Mouse (Mus musculus) intestine, embryonic 14.5 days (tissue): ENCODE data around the gene Olfr1377. TPM values are rescaled to one million over a fixed set of nuclear protein-coding genes. Genes with fewer than 3 reads are reported as not detected.
A peak's percentile ranks its signal among the peaks of the same experiment; 100 is the strongest.

ENCODE experiments used
- ATAC-seq: fragments of 200-750 bp; cut with Nextera tagmentation; replicated peaks from 2 replicates; pipeline ENCODE4 v1.8.0; 2017; ENCODE audit warnings: low read depth, moderate number of reproducible peaks, moderate TSS enrichment, moderate library complexity; ENCODE audit not compliant: low FRiP score, low TSS enrichment
- DNase-seq: peaks from one replicate; pipeline ENCODE4 v3.0.0-alpha.2; 2018; ENCODE audit warnings: low spot score
- H3K27ac ChIP-seq: fragments of 300-500 bp; sonication (generic); 2 replicates; pipeline ENCODE4 v1.5.1; 2014; ENCODE audit warnings: low read depth, mild to moderate bottlenecking, control low read depth
- H3K27me3 ChIP-seq: fragments of 300-500 bp; sonication (generic); replicated peaks from 2 replicates; pipeline ENCODE4 v1.6.1; 2014; ENCODE audit warnings: low read length, control low read depth; ENCODE audit not compliant: control insufficient read depth, insufficient read depth
- H3K36me3 ChIP-seq: fragments of 300-500 bp; sonication (generic); 2 replicates; pipeline ENCODE4 v1.6.1; 2014; ENCODE audit warnings: low read length, control low read depth; ENCODE audit not compliant: control insufficient read depth, insufficient read depth
- H3K4me1 ChIP-seq: fragments of 300-500 bp; sonication (generic); replicated peaks from 2 replicates; pipeline ENCODE4 v1.6.1; 2014; ENCODE audit warnings: low read length, control low read depth, mixed read lengths; ENCODE audit not compliant: control insufficient read depth, insufficient read depth
- H3K4me2 ChIP-seq: fragments of 300-500 bp; sonication (generic); 2 replicates; pipeline ENCODE4 v1.6.1; 2014; ENCODE audit warnings: low read length
- H3K4me3 ChIP-seq: fragments of 300-500 bp; sonication (generic); 2 replicates; pipeline ENCODE4 v1.5.1; 2014; ENCODE audit warnings: low read depth, low read length, control low read depth, mixed read lengths
- H3K9ac ChIP-seq: fragments of 300-500 bp; sonication (generic); 2 replicates; pipeline ENCODE4 v1.6.1; 2014; ENCODE audit warnings: mild to moderate bottlenecking, low read length
- H3K9me3 ChIP-seq: fragments of 300-500 bp; sonication (generic); 2 replicates; pipeline ENCODE4 v1.6.1; 2016; ENCODE audit warnings: low read length, control low read depth; ENCODE audit not compliant: control insufficient read depth
- WGBS: fragments of 180-500 bp; shearing (Covaris S2); extraction: QIAGEN DNeasy Blood & Tissue Kit; methylation state at CpG from one replicate; pipeline ENCODE4 v1.1.7; 2014; 5-methylcytosine and 5-hydroxymethylcytosine counted together
- polyA plus RNA-seq: library from polyadenylated mRNA; unstranded; fragments of >200 nt; fragmentation: Nextera tagmentation; extraction: Ambion mirVana; gene quantifications from 2 replicates; pipeline ENCODE4 v1.2.1, GENCODE M21; 2014

The Olfr1377 gene
- polyA plus RNA-seq: not detected in 2 replicates

DNA sequence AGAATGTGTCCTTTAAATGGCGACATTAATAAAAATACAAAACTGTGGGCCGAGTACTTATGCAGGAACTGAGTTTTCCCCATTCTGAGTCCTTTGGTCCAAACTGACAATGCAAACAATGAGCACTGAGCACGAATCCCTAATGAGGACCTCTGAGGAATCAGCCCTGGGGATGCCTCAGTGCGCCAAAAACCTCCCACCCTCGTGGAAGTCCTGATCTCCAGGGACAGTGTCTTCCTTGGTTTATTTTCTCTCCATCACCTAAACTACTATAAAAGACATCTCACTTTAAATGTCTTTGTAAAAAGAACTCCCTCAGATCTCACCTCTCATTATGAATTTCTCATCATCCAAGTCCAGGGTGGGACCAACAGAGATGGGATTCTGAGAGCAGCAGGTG is at the start of gene Olfr1377:
Gene Olfr1377, plus strand, starts transcription at position 301 of the 400 bp plus-strand sequence.
- H3K4me3 ChIP-seq: no peak within 1 kb of the TSS
- H3K36me3 ChIP-seq: no peaks in the 10 kb centered on the region
- no peak within 1 kb of the TSS for H3K4me2 ChIP-seq
- DNase-seq (no peak), ATAC-seq (no peak)
- H3K9me3 ChIP-seq: no peaks in the 10 kb centered on the region
- no peaks in the 10 kb centered on the region for H3K4me1 ChIP-seq
- no peak within 1 kb of the TSS for H3K27ac ChIP-seq
- H3K9ac ChIP-seq: no peak within 1 kb of the TSS
- no peaks in the 10 kb centered on the region for H3K27me3 ChIP-seq
- 71% methylated on average over 5 of the region's 5 CpGs for WGBS

DNA sequence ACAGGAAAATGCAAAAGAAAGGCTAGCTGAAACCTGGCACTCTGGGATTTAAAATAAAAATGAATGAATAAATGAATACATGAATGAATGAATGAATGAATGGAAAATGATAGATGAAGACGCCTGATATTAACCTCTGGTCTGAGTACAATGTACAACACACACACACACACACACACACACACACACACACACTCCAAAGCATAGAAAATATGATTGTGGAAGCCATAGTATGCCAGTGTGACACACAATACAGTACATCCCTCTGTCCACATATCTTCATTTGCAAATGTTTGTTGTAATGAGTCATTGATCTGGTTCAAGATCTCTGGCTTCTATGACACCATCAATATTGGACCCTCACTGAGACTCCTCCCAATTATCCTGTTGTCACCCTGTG is 49.7 kb upstream of the Olfr1377 start:
- H3K4me3 ChIP-seq: peak overlapping the region; percentile 48; the same call in 1 of the 2 replicates
- no peak overlapping the region for H3K27ac ChIP-seq
- ATAC-seq (no peak), DNase-seq (no peak)
- no peaks in the 10 kb centered on the region for H3K36me3 ChIP-seq
- peak overlapping the region; percentile 98 for H3K4me2 ChIP-seq
- no peaks in the 10 kb centered on the region for H3K9me3 ChIP-seq
- WGBS: 78% methylated on average over 1 of the region's 1 CpGs
- H3K27me3 ChIP-seq: no peaks in the 10 kb centered on the region
- H3K9ac ChIP-seq: no peak overlapping the region
- H3K4me1 ChIP-seq: 0 out of 2 replicates have a peak, but pooled peaks cover 5% of the 10 kb centered on the region

DNA sequence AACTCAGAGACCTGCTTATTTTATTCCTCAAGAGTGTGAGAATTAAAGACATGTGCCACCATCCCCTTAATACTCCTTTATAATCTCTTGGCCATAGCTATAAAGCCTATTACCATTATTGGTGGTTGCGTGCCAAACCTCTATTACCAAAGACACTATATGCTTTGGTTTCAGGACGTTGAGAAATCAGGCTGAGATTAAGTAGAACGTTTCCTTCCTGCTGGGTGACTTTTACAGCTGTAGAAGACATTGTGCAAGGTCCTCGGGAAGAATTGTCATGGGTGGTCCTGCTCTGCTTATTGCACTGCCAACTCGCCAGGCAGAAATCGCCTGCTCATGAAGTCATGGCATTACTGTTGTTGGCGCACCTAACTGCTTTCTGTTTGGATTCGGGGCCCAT is 43.3 kb upstream of the Olfr1377 start:
- no peak overlapping the region for H3K4me3 ChIP-seq
- H3K9me3 ChIP-seq: no peaks in the 10 kb centered on the region
- H3K4me2 ChIP-seq: no peak overlapping the region
- 77% methylated on average over 8 of the region's 8 CpGs for WGBS
- no peak for ATAC-seq
- H3K9ac ChIP-seq: no peak overlapping the region
- no peak overlapping the region for H3K27ac ChIP-seq
- no peaks in the 10 kb centered on the region for H3K4me1 ChIP-seq
- H3K27me3 ChIP-seq: no peaks in the 10 kb centered on the region
- no peaks in the 10 kb centered on the region for H3K36me3 ChIP-seq
- DNase-seq: no peak

DNA sequence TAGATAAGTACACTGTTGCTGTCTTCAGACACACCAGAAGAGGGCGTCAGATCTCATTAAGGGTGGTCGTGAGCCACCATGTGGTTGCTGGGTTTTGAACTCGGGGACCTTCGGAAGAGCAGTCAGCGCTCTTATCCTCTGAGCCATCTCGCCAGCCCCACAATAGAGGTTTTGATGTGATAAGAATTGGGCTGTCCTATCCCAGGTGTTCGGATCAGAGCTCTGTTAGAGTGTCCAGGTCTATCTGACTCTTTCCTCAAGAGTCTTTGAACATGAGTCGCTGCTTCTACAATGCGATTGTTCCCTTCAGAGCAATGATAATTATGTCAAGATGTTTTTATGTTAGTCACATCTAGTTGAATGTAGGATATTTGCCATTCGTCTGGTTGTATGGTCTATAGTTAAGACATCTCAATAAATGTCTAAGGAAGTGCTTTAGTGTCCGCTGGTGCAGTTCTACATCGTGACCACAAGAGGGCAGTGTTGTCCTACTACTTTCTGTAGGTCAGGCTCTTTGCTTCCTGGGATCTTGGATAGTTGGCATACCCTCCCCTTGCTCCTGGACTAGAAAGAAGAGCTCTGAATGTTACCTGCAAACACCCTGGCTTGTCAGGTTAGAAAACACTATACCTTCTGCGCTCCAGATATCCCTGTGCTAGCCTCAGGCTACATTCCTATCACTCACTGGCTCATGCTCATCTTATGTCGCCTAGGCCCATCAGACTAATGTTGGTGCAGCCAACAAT is 42.0 kb upstream of the Olfr1377 start:
- no peaks in the 10 kb centered on the region for H3K36me3 ChIP-seq
- no peak overlapping the region for H3K27ac ChIP-seq
- no peaks in the 10 kb centered on the region for H3K27me3 ChIP-seq
- no peaks in the 10 kb centered on the region for H3K4me1 ChIP-seq
- no peak for ATAC-seq
- peak; percentile 66 for DNase-seq
- WGBS: 34% methylated on average over 14 of the region's 14 CpGs
- H3K4me2 ChIP-seq: no peak overlapping the region
- H3K9ac ChIP-seq: no peak overlapping the region
- H3K4me3 ChIP-seq: no peak overlapping the region
- H3K9me3 ChIP-seq: no peaks in the 10 kb centered on the region

DNA sequence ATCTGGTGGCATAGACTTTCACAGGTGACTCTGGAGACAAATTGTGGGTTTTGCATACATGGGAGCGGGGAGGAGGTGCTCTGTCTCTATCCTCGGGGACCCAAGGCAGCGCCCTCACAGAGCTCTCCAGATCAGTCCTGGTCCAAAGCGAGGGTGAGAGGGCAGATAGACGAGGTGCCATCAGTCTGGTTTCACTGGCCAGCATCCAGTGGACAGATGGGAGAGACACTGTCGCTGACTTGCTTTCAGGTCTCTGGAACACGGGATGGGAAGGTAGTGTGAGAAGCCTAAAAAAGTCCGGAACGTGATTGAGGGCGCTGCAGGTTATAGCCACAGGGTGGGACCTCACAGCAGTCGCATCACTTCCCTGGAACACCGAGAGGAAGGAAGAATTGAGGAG is 39.4 kb upstream of the Olfr1377 start:
- WGBS: 68% methylated on average over 12 of the region's 12 CpGs
- Histone ChIP-seq H3K4me2 (no peak overlapping the region), H3K27me3 (no peaks in the 10 kb centered on the region)

DNA sequence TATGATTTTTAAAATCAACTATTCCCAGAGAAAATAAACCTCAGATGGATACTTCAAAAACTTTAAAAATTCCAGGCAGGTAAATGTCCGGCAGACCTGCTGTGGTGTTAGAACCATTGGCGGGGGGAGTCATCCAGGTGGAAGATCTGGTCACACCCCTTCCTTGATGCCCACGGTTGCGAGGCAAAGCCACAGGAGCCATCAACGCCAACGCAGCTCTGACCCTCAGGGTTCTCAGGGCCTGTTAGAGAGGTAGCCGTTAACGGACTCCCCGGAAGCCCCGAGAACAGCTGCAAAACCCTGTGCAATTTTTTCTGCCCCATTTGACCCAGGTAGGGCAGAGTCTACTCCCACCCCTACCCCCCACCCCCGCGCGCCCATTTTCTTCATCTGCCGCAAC is 38.3 kb upstream of the Olfr1377 start, which contains the start of gene 4933414I15Rik:
Gene 4933414I15Rik, minus strand, starts transcription at position 260 of the 400 bp plus-strand sequence.
- 79% methylated on average over 14 of the region's 14 CpGs for WGBS
- Histone ChIP-seq H3K4me2 (no peak within 1 kb of the TSS), H3K36me3 (no peaks in the 10 kb centered on the region), H3K9me3 (no peaks in the 10 kb centered on the region), H3K4me3 (no peak within 1 kb of the TSS), H3K27ac (no peak within 1 kb of the TSS), H3K4me1 (no peaks in the 10 kb centered on the region), H3K9ac (no peak within 1 kb of the TSS), H3K27me3 (no peaks in the 10 kb centered on the region)
- ATAC-seq: no peak
- DNase-seq: no peak

More for the DNA sequence above, 39.4 kb upstream of the Olfr1377 start:
- Histone ChIP-seq H3K36me3 (no peaks in the 10 kb centered on the region), H3K4me3 (no peak overlapping the region), H3K27ac (no peak overlapping the region), H3K9me3 (no peaks in the 10 kb centered on the region), H3K9ac (no peak overlapping the region), H3K4me1 (no peaks in the 10 kb centered on the region)
- no peak for ATAC-seq
- no peak for DNase-seq

DNA sequence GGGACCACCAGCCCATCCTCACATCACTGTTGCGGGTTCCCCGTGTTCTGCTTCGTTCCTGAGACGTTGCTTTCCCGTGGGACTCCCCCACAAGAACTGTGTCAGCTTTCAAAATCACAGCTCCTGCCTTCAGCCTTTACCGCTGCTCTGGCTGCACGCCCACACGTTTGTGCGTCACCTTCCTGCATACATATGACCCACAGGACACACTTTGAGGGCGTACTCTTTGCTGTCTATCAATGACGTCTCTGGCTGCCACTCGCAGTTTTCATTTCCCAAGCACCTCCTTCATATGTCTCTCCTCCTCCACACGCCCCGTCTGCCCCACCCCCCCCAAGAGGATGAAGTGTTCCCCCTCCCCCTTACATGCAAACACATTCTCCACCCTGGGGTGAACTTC is 29.5 kb upstream of the Olfr1377 start:
- no peak overlapping the region for H3K9ac ChIP-seq
- ATAC-seq (no peak), DNase-seq (no peak)
- no peaks in the 10 kb centered on the region for H3K27me3 ChIP-seq
- 64% methylated on average over 14 of the region's 14 CpGs for WGBS
- H3K9me3 ChIP-seq: no peaks in the 10 kb centered on the region
- H3K36me3 ChIP-seq: no peaks in the 10 kb centered on the region
- no peak overlapping the region for H3K4me3 ChIP-seq
- H3K4me1 ChIP-seq: no peaks in the 10 kb centered on the region
- no peak overlapping the region for H3K27ac ChIP-seq
- no peak overlapping the region for H3K4me2 ChIP-seq

DNA sequence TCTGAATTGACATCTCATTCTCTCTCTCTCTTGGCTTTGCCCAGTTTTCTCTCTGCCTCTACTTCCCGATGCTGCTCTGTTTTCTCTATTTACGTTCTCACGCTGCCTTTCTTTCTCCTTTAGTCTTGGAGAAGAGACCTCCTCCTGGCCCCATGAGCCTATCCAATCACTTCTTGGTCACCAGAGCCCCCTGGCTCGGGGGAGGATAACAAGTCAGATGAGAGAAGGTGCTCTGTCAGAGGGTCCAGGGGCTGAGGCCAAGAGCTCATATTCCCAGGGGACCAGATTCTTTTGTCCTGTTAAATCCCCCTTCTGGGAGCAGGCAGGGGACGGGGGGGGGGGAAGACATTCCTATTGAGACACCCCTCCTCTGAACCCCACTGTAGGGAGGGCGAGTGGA is 28.1 kb upstream of the Olfr1377 start, which contains the start of gene Prop1:
Gene Prop1, minus strand, starts transcription at position 101 of the 400 bp plus-strand sequence.
- no peak within 1 kb of the TSS for H3K9ac ChIP-seq
- no peaks in the 10 kb centered on the region for H3K9me3 ChIP-seq
- H3K4me3 ChIP-seq: no peak within 1 kb of the TSS
- no peak within 1 kb of the TSS for H3K4me2 ChIP-seq
- H3K27me3 ChIP-seq: no peaks in the 10 kb centered on the region
- no peak within 1 kb of the TSS for H3K27ac ChIP-seq
- H3K4me1 ChIP-seq: no peaks in the 10 kb centered on the region
- H3K36me3 ChIP-seq: no peaks in the 10 kb centered on the region
- no peak for ATAC-seq
- 75% methylated on average over 6 of the region's 6 CpGs for WGBS
- no peak for DNase-seq

DNA sequence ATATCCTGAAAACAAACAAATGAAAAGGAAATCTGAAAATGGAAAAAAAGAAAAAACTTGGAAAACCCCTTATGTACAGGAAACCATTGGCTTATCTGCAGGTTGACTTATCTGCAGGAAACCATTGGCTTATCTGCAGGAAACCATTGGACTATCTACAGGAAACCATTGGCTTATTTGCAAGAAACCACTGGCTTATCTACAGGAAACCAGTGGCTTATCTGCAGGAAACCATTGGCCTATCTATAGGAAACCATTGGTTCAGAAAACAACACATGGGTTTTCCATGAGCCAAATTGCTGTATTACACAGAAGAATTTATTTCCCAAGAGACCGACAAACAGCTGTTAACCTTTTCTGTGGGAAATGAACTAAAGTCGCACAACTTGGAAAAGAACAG is 16.9 kb upstream of the Olfr1377 start:
- H3K27me3 ChIP-seq: no peaks in the 10 kb centered on the region
- DNase-seq (no peak), ATAC-seq (no peak)
- no peak overlapping the region for H3K4me2 ChIP-seq
- no peaks in the 10 kb centered on the region for H3K36me3 ChIP-seq
- no peak overlapping the region for H3K27ac ChIP-seq
- no peaks in the 10 kb centered on the region for H3K9me3 ChIP-seq
- WGBS: 94% methylated on average over 2 of the region's 2 CpGs
- no peaks in the 10 kb centered on the region for H3K4me1 ChIP-seq
- H3K4me3 ChIP-seq: no peak overlapping the region
- no peak overlapping the region for H3K9ac ChIP-seq
